Mouse (Mus musculus): ENCODE results near the gene Gabrb2. TPM values are rescaled to one million over a fixed set of nuclear protein-coding genes. Genes with fewer than 3 reads are reported as not detected.

Gabrb2 gene
- 1 to 10 TPM; 1.4 to 2.1 TPM for total RNA-seq (2021)
- long read RNA-seq, experiment 1: 0 reads
- long read RNA-seq, experiment 2: 0 reads

- no peak for DNase-seq
- intact Hi-C loops (cut with DNase I): no loop called here
Measured at GRCm38 (mm10) chr11:42418996-42419782, at the start of gene Gabrb2. Gabrb2 (plus strand) TSS chr11:42419757.

GRCm38 (mm10) chr11:42378983-42379382, 40.6 kb upstream of the Gabrb2 start:
- intact Hi-C loops (cut with DNase I): no loop called here
- DNase-seq: no peak

- intact Hi-C loops (cut with DNase I): no loop called here
- DNase-seq: no peak
Measured at GRCm38 (mm10) chr11:42386486-42386885, 33.1 kb upstream of the Gabrb2 start.

- no peak for DNase-seq
- intact Hi-C loops (cut with DNase I): no loop called here
Measured at GRCm38 (mm10) chr11:42390682-42391290, 28.8 kb upstream of the Gabrb2 start.

- intact Hi-C loops (cut with DNase I): no loop called here
Measured at GRCm38 (mm10) chr11:42393451-42393850, 26.1 kb upstream of the Gabrb2 start.

GRCm38 (mm10) chr11:42419791-42420633, 455 bp downstream of the Gabrb2 start:
- intact Hi-C loops (cut with DNase I): loop anchor here (10.0 kb wide), 1 partner anchor 1555 kb away; no protein-coding TSS in a partner anchor
- no peak for DNase-seq

More at GRCm38 (mm10) chr11:42393451-42393850, 26.1 kb upstream of the Gabrb2 start:
- DNase-seq: no peak

GRCm38 (mm10) chr11:42420634-42421470, 1.3 kb downstream of the Gabrb2 start:
- intact Hi-C loops (cut with DNase I): loop anchor here (10.0 kb wide), 1 partner anchor 1556 kb away; no protein-coding TSS in a partner anchor
- peak; percentile 34 to 40 for DNase-seq

- intact Hi-C loops (cut with DNase I): loop anchor here (2.0 to 10.0 kb wide), 2 partner anchors 1496 to 1558 kb away; no protein-coding TSS in a partner anchor
- peak; percentile 53 to 61 for DNase-seq
Measured at GRCm38 (mm10) chr11:42423231-42423630, 3.7 kb downstream of the Gabrb2 start.

GRCm38 (mm10) chr11:42431495-42431894, 11.9 kb downstream of the Gabrb2 start:
- intact Hi-C loops (cut with DNase I): no loop called here
- DNase-seq: no peak

GRCm38 (mm10) chr11:42438978-42439377, 19.4 kb downstream of the Gabrb2 start:
- no peak for DNase-seq
- intact Hi-C loops (cut with DNase I): no loop called here

- intact Hi-C loops (cut with DNase I): no loop called here
- DNase-seq: no peak
Measured at GRCm38 (mm10) chr11:42443641-42444040, 24.1 kb downstream of the Gabrb2 start.

GRCm38 (mm10) chr11:42448929-42449328, 29.4 kb downstream of the Gabrb2 start:
- intact Hi-C loops (cut with DNase I): no loop called here
- no peak for DNase-seq

GRCm38 (mm10) chr11:42464136-42464535, 44.6 kb downstream of the Gabrb2 start:
- no peak for DNase-seq
- intact Hi-C loops (cut with DNase I): no loop called here

GRCm38 (mm10) chr11:42468381-42468780, 48.8 kb downstream of the Gabrb2 start:
- DNase-seq: no peak
- intact Hi-C loops (cut with DNase I): no loop called here

GRCm38 (mm10) chr11:42474523-42474922, 55.0 kb downstream of the Gabrb2 start:
- intact Hi-C loops (cut with DNase I): no loop called here
- DNase-seq: no peak

- intact Hi-C loops (cut with DNase I): no loop called here
- no peak for DNase-seq
Measured at GRCm38 (mm10) chr11:42487625-42488024, 68.1 kb downstream of the Gabrb2 start.

- intact Hi-C loops (cut with DNase I): no loop called here
- no peak for DNase-seq
Measured at GRCm38 (mm10) chr11:42501166-42501565, 81.6 kb downstream of the Gabrb2 start.

- intact Hi-C loops (cut with DNase I): no loop called here
- no peak for DNase-seq
Measured at GRCm38 (mm10) chr11:42505436-42505835, 85.9 kb downstream of the Gabrb2 start.

GRCm38 (mm10) chr11:42505911-42506310, 86.4 kb downstream of the Gabrb2 start:
- intact Hi-C loops (cut with DNase I): no loop called here
- no peak for DNase-seq

- no peak for DNase-seq
- intact Hi-C loops (cut with DNase I): no loop called here
Measured at GRCm38 (mm10) chr11:42521960-42522359, 102.4 kb downstream of the Gabrb2 start.

Data from heart, postnatal 14 days (tissue).